Mouse (Mus musculus) retina, postnatal 1 day (tissue): ENCODE measurements around the gene Dock9.
"Not testable (repeated sequence)": the region's sequence is repeated elsewhere in the genome, so short reads cannot be mapped to it uniquely, and the experiment has no call there.

ENCODE experiments used
- DNase-seq: peaks from one replicate; pipeline ENCODE4 v3.0.0-alpha.2; 2012

Dock9 gene

DNA sequence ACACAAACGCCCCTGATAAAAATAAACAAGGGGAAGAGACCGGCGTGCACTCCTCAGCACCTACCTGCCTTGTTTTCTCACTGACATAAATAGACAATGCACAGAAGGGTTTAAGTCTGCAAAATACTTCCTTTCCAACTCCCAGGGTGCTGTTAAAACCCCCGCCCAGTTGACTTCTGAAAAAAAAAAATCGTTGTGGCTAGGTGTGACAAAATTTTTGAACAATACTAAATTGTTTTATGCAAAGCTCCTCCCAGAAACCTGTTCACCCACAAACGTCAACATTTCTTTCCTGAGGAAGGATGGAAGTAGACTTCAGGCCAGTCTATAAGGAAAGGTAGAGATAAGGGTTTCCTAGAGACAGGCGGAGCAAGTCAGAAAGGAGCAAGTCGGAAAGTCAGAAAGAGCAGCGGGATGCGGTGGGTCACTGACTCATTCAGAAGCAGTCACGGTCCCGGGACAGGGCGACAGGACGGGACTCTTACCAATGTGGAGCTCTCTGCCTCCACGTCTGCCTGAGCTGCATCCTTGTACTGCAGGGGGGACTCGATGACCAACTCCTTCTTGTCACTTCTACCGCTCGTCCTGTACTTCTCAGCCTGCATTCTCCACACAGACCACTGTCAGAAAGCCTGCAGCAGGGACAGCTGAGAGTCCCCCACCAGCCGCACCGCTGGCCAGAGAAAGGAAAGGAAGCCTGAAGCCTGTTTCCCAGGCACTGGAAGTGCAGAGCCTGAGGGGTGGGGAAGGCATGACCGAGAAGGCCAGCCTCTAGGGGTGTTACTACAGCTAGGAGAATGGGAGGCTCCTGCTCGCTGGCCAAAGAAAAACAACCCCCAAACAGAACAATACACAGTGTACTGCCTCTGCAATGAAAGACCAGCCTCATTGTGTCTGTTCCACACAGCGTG is 99.7 kb downstream of the Dock9 start:
- peak; percentile 75 for DNase-seq

DNA sequence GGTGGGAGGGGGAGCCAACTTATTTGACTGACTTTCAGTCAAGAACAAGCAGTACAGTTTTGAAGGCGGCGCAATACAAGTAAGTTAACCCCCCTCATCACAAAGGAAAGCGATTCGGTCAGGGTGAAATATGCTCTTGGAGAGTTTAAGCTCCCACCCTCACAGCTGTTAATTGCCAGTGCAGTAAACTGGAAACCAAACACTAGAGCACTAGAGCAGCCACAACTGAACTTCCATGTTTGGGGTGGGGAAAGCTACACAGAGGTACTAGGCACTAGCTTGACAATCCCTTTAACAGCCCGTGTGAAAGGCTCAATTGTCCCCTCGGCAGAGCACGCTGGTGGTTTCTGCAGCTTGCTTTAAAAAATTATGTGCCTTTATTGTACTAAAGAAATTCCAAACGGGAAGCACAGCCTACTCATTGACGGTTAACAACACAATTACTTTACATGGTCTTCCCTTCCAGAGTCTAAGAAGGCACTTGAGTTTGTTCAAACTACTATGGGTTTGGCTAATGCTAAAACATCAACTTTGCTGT is 100.4 kb downstream of the Dock9 start:
- peak; percentile 40 for DNase-seq

DNA sequence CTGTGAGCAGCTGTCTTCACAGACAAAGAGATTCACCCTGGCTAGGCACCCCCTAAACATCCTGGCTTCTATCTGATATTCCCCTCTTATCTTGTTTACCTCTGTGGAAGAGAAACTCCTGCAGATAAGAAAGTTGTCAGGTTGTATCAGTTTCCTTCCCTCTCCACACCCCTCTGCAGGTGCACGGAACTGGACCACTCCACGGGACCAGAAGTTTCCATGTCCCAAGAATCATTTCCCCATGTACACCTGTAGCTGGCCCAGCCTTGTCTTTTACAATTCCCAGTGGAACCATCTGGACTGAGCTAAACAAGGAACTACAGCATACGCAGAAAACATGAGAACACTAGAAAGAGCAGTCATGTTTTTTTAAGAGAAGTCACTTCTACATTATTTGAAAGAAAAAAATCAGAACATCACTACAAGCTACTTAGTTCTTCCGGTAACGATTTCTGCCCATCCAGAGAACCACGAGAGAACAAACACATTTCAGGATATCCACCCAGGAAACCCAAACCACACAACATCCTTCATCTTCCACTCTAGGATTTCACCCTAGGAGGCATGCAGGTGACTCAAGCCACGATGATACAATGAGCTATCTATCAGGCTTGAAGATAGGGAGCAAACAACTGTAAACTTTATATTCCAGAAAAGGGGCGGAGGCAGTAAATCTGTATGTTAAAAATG is 101.1 kb downstream of the Dock9 start:
- DNase-seq, result no peak

DNA sequence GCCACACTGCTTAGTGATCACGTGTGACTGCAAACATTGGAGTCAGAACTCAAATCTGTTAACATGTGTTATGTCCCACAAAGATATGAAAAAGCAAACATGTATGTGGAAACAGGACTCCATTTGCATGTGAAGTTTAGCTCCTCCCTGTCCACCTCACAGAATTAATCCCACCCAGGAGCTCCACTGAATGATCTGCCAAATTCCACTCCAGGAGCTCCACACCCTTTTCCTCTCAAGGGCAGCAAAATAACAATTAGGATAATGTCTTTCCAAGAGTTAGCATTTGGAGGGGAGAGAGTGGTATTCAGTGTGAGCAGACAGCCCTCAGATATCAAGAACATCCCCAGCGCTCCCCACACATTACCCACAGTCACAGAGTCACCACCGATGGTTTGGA is 102.9 kb downstream of the Dock9 start:
- no peak for DNase-seq

DNA sequence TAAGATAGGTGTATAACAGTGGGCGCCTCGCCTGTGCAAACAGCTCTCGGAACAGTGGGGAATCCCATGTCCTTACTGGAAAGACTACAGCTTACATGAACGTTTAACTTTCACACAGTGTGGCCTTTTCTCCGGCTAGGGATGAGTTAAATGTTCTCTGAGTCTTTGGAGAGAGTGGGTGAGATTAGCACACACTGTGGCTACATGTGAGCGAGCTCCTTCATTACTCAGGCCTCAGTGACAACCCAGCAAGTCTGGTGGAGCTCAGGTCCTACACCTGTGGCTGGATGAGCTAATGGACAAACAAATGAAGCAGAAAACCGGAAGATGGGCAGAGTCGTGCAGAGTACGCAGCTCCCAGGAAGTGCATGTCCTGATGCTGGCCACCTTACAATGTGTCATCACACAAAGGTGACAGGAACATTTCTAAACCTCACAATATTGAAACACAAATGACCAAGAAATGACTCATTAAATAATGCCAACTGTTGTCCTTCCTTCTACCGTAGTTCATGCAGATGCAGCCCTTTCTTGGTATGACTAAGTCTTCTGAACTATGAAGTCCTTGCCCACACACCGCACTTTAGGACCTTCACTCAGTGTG is 103.5 kb downstream of the Dock9 start:
- DNase-seq, result no peak

DNA sequence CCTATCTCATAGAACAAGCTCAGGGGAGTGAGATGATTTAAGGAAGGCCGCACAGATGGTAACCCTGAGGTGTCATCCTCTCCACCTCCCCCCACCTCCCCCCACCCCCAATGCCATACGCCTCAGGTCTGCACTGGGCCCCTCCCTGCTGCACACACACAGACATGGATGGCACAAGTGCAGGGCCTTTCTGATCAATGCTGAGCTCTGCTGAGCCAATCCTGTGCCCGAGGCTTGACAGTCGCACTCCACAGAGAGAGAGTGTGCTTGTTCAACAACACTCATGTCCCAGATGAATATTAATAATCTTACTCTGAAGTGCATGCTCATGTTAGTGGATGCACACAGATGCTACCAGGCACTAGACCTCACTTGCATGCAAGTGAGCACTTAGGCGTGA is 108.0 kb downstream of the Dock9 start:
- DNase-seq, result not testable (repeated sequence)

DNA sequence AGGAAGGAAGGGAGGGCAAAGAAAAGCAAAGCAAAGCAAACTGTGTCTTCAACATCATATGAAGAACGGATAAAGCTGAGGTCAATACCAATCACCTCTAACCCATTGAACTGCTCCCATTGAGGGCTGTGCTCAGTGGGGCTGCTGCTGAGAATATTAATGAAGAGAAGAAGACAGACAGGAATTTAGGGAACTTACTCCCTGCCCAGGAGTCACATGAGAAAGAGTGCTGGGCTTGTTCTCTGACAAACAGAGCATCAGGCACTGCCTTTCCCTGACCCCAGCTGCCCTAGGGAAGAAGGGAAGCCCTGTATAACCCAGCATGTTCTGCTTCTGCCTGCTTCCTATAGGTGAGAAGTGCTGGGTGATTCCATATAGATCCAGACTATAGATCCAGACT is 109.5 kb downstream of the Dock9 start:
- DNase-seq, result no peak

DNA sequence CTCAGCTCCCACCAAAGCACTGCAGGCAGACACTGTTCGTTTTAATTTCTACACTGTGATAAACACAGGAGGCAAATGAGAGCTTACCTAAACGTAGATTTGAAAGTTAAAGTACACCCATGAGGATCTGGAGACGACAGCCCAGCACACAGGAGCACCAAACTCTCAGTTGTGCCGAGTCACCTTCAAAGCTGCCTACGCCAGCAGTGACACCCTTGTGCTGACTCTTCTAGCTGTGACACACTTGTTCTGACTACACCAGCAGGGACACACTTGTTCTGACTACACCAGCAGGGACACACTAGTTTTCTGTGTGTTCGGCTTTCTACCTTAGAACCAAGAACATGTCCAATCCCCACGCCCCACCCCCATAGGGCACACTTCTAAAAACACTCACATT is 110.4 kb downstream of the Dock9 start:
- no peak for DNase-seq

DNA sequence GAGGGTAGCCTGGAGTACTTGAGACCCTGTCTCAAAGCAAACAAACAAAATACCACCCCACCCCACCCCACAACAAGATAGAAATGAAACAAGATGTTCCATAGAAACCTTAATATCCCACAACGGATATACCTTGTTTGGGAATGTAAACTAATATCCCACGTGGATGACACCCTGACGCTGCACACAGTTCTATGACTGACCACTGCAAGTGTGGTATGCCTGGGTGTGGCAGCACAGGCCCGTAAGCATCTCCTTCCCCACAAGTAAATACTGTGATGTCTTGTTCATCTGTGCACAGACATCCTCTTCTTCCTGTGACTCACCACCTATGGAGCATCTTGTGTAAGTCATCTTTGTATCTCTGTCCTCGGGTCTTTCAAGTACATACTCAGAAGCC is 118.7 kb downstream of the Dock9 start:
- no peak for DNase-seq

DNA sequence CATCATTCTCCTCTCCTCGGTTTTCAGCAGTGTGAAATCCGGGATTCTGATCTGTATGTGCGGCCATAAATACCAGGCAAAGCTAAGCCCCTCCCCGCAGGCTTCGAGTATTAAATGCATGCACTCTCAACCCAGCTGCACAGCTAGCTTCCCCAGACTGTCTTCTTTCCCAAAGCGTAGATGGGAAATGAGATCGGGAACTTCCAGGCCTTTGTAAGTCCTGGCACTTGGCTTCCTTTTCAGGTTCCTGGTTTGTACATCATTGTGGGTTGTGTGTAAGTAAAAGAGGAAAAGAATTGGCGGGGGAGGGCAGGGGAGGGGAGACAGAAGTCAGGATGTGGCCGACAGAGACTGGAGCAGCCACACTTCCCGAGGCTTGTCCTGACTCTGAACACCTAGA is 119.2 kb downstream of the Dock9 start:
- DNase-seq, result no peak

DNA sequence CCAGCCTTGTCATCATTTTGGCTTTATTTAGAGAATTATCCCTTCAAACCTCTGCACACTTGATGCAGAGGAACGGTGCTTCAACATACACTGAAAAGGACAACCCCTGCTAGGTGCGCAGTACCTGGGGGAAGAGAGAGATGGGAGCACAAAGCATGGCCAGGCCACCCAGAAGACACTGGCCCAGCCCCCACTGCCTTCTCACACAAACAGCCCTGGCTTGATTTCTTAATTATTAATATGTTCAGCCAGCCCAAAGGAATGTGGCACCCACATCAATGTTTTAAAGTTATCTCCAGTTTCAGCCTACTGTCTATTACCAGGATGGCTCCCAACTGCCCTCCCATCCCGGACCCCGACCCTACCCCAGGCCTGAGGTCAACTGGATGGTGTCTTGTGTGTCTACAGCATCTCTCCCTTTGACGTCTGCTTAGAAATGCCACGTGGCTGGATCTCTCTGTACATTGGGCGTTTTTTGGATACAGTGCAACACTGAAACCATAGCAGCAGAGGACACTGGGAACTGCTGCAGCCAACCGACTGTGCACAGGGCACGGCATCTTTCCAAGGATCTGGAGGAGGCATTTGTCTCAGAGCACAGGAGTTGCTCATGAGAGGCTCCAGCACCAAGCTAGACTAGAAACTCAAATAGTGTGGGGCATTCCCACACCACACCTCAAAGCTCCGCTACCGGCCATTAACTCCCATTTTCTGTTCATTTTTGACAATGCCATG is 120.9 kb downstream of the Dock9 start:
- DNase-seq, result no peak

DNA sequence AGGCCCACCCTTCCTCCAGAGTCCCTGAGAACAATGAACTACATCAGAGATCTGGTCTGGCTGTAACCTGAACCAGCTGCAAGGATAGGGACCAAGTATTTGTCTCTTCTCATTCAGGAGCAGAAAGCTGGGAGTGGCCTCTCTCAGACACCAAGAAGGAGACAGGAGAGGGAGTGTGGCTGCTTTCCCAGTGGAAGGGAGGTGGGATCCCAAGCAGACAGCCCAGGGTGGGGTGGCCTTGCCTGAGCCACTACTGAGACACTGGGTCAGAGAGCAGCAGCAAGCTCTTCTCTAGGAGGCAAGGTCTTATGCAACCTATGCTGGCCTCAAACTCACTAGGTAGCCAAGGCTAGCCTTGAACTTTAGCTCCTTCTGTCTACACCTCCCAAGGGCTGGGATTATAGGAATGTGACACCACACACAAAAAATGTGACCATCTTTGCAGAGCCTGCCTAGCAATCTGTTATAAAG is 121.5 kb downstream of the Dock9 start:
- DNase-seq, result peak; percentile 59

DNA sequence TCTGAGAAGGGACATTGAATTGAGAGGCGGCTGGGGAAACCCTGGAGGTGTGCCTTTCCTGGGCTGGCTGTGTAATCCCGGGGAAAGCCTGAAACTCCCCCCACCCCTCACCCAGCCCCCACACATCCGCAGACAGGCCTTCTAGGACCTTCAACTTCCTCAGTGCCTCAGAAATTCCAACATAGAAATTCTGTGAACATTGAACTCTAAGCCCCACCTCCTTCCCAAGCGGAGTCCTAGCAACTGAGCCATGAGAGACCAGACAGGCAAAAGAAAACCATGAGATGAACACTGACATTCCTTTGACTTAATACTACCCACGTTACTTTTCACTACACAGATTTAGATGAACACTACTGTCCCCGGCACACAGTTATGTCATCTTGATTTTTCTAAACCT is 122.1 kb downstream of the Dock9 start:
- peak; percentile 67 for DNase-seq

DNA sequence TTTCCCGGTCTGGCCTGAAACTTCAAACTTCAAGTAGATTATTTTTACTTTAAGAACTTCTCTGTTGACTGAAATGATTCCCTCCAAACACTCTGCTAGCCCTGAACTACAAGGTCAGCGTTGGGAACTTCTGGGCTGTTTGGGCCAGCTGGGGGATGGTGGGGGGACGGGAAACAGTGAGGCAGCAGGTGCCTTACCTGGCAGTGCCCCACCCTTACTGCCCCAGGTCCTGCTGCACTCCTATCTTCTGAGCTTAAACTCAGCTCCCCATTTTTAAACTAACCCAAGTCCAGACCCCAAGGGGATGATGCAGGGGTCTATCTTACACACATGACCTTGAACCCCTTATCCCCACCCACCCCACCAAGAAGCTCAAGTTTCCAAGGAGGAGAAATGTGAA is 122.5 kb downstream of the Dock9 start:
- no peak for DNase-seq

DNA sequence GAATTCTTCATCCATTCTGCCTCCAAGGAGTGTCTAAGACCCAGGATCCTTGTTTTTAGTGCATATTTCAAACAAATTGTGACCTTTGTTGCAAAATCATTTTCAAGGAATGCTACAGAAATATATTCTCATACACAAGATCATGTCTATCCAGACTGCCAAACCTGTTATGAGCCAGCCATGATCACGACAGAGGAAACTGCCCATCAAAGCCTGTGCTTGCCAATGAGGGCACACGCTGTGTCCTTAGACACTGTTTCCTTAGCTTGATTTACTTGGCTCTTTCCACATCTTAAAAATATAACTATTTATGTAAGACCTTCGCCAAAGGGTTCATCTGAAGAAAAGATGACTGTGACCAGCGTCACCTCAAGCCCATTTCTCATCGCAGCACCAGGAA is 127.6 kb downstream of the Dock9 start:
- no peak for DNase-seq

DNA sequence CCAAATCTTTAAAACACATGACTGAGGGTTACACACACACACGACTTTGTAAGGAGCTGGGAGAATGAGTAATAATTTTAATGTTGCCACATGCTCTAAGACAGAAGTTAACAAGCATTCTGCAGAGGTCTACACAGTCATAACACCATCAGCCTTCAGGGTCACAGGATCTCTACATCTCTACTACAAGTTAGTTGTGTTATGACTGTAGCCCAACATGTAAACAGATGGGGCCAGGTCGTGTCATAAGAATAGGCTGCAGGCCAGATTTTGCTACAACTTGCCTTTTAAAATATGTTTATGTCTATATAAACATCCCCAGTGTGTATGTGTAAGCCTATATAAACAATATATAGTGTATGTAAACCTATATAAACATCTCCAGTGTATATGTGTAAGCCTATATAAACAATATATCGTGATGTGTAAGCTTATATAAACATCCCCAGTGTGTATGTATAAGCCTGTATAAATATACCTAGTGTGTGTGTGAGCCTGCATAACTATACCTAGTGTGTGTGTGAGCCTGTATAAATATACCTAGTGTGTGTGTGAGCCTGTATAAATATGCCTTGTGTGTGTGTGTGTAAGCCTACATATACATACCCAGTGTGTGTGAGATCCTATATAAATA is 130.9 kb downstream of the Dock9 start:
- DNase-seq, result no peak

DNA sequence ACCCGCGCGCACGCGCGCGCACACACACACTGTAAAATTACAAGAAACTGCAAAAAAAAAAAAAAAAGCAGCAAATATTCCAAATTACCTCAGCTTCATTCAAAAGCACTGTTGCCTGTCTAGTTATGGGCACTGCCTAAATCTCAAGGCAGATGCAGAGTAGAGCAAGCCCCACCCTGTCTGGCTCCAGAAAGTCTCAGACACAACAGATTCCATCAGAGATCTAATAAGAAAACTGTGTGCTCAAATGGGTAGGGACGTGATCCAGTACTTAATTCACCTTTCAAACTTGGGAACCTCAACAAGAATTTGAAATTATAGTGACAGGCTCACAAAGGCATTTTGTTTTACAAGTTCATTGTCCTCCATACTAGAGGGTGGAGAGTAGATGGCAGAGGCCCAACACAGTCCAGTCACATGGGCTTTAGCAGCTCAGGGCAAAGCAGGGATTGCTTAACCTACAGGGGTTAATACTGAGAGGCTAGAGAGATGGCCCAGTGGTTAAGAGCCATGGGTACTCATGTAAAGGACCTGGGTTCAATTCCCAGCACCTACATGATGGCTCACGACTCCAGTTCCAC is 131.9 kb downstream of the Dock9 start:
- DNase-seq, result no peak

DNA sequence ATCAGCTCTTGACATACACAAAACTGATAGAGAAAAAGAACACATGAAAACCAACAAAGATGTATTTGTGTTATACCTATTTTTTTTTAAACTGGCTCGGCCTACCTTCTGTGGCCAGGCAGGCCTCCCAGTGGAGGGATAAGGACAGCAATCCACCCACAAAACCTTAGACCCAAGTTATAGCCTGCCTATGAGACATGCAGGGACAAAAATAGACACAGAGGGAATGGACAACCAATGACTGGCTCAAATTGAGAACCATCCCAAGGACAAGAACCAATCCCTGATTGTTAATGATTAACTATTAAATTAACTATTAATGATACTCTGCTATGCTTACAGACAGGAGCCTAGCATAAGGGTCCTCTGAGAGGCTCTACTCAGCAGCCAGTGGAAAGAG is 133.7 kb downstream of the Dock9 start:
- DNase-seq, result no peak

DNA sequence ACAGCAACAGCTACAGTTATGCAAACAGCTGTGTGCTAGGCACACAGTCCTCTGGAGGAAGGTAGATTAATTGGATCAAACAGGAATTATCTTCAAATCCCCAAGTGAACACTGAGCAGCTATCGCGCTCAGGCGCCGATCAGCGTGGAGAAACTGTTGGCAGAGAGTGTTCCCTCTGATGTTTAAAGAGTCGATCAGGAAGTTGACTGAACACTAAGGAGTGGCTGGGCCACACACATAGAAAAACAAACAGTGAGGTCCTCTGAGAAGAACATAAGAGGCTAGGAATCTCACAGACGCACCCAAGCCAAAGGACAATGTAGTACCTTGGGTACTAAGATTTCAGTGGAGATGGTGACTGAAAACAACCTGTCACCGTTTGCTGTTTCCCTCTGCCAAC is 136.7 kb downstream of the Dock9 start:
- peak; percentile 15 for DNase-seq

DNA sequence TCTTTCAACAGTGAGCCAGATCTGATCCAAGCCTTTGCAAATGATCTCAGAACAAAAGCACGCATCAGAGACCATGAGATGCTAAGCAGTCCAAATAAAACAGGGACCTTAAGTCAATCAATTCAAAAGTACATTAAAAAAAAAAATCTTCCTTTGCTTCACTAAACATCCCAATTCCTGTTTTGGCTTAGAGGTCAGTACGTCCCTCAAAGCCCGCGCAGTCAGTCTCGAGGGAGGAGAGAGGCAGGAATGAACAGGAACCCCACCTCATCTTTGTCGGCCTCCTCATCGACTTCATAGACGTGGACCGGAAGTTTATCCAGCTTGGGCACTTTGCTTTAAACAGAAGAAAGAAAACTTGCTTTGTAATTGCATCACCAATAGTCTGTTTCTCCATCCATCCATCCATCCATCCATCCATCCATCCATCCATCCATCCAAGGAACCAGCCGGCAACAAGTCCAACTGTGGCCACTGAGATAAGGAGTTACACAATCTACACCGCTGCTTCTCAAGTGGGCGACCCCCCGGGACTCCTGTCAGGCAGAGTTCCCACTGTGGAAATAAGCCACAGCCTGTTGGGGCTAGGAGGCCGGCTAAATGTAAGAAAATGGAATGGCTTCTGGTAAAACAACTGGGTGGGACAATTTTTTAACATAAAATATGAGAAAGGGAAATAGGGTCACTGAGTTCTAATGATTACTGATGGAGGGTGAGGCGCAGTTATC is 137.3 kb downstream of the Dock9 start:
- DNase-seq, result no peak
